Mouse (Mus musculus) lung, postnatal 0 days (tissue): Measurements from ENCODE around the gene Cbfa2t2. TPM values are rescaled to one million over a fixed set of nuclear protein-coding genes. Genes with fewer than 3 reads are reported as not detected.
A peak's percentile ranks its signal among the peaks of the same experiment; 100 is the strongest.

Experiments
- ATAC-seq: fragments of 200-750 bp; cut with Nextera tagmentation; 2 replicates; pipeline ENCODE4 v1.8.0; 2017; ENCODE audit warnings: moderate library complexity
- DNase-seq: peaks from one replicate; pipeline ENCODE4 v3.0.0-alpha.2; 2016; ENCODE audit warnings: low spot score
- H3K27ac ChIP-seq: fragments of 300-500 bp; sonication (generic); 2 replicates; pipeline ENCODE4 v1.5.1; 2014; ENCODE audit warnings: antibody characterized with exemption, mild to moderate bottlenecking, low read length, mixed read lengths
- H3K27me3 ChIP-seq: fragments of 300-500 bp; sonication (generic); replicated peaks from 2 replicates; pipeline ENCODE4 v1.6.1; 2014; ENCODE audit warnings: low read length, mixed read lengths; ENCODE audit not compliant: insufficient read depth
- H3K36me3 ChIP-seq: fragments of 300-500 bp; sonication (generic); 2 replicates; pipeline ENCODE4 v1.6.1; 2014; ENCODE audit warnings: low read length, mixed read lengths; ENCODE audit not compliant: insufficient read depth
- H3K4me1 ChIP-seq: fragments of 300-500 bp; sonication (generic); 2 replicates; pipeline ENCODE4 v1.6.1; 2014; ENCODE audit warnings: antibody characterized with exemption, low read depth, low read length, mixed read lengths; ENCODE audit not compliant: insufficient read depth
- H3K4me2 ChIP-seq: fragments of 300-500 bp; sonication (generic); replicated peaks from 2 replicates; pipeline ENCODE4 v1.6.1; 2014; ENCODE audit warnings: low read depth, mild to moderate bottlenecking, low read length, moderate library complexity, mixed read lengths
- H3K4me3 ChIP-seq: fragments of 300-500 bp; sonication (generic); 2 replicates; pipeline ENCODE4 v1.5.1; 2014; ENCODE audit warnings: low read depth, low read length
- H3K9ac ChIP-seq: fragments of 300-500 bp; sonication (generic); replicated peaks from 2 replicates; pipeline ENCODE4 v1.6.1; 2014; ENCODE audit warnings: low read depth, mild to moderate bottlenecking
- H3K9me3 ChIP-seq: fragments of 300-500 bp; sonication (generic); 2 replicates; pipeline ENCODE4 v1.6.1; 2016; ENCODE audit warnings: low read length, mixed read lengths
- CTCF ChIP-seq: IDR thresholded peaks from 2 replicates; pipeline ENCODE4 v1.5.1; 2016; ENCODE audit warnings: antibody characterized with exemption, mild to moderate bottlenecking
- EP300 ChIP-seq: IDR thresholded peaks from 2 replicates; pipeline ENCODE4 v1.6.1; 2016; ENCODE audit warnings: antibody characterized with exemption, mild to moderate bottlenecking, control low read depth
- WGBS: fragments of 180-500 bp; shearing (Covaris S2); extraction: QIAGEN DNeasy Blood & Tissue Kit; methylation state at CpG from one replicate; pipeline ENCODE4 v1.1.7; 2014; 5-methylcytosine and 5-hydroxymethylcytosine counted together
- polyA plus RNA-seq: library from polyadenylated mRNA; unstranded; fragments of >200 nt; fragmentation: Nextera tagmentation; extraction: Ambion mirVana; gene quantifications from 2 replicates; pipeline ENCODE4 v1.2.1, GENCODE M21; 2015

Gene Cbfa2t2
- 14.6 and 16.6 TPM in 2 replicates for polyA plus RNA-seq

DNA sequence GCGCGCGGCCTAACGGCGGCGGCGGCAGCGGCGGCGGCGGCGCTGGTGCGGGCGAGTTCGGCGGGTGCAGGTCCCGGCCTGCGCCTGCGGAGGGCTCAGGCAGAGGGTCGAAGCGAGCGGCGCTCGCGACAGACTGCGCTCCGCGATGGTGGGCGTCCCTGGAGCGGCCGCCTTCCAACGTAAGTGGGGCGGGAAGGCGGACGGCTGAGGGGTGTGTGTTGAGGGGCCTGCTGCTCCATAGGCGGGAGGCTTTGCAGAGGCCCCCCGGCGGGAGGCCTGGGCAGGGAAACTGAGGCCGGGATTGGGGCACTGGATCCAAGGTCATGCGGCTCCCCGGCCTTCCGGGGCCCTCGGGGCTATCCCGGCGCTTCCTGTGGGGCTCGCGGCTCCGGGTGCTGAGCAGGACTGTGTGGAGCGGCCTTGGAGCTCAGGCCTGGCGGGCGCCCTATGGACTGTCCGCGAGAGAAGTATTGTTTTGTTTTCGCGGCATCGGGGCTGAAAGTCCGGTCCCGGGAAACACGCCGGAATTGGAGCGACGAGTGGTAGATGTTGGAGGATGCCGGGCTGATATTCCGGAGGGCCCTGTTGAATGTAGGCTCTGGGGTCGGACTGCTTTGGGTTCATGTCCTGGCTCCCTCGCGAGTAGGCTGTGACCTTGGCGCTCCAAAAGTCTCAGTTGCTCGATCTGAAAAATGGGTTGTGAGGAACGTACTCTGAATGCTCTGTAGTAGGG, at the start of gene Cbfa2t2:
Gene Cbfa2t2, plus strand, starts transcription at position 24 of the 733 bp plus-strand sequence.
- H3K27ac ChIP-seq: peak within 1 kb of the TSS; percentile 92
- no peak for TF ChIP-seq EP300
- TF ChIP-seq CTCF: no peak
- ATAC-seq (peak; percentile 60), DNase-seq (peak; percentile 60)
- H3K4me1 ChIP-seq: no peaks in the 10 kb centered on the region; the same call in 1 of the 2 replicates
- H3K27me3 ChIP-seq: no peaks in the 10 kb centered on the region
- WGBS: under 1% methylated on average over 44 of the region's 70 CpGs
- H3K36me3 ChIP-seq: no peaks in the 10 kb centered on the region
- H3K4me3 ChIP-seq: peak within 1 kb of the TSS; percentile 89
- H3K9me3 ChIP-seq: no peaks in the 10 kb centered on the region
- peak within 1 kb of the TSS; percentile 64 for H3K4me2 ChIP-seq
- peak within 1 kb of the TSS; percentile 89 for H3K9ac ChIP-seq

DNA sequence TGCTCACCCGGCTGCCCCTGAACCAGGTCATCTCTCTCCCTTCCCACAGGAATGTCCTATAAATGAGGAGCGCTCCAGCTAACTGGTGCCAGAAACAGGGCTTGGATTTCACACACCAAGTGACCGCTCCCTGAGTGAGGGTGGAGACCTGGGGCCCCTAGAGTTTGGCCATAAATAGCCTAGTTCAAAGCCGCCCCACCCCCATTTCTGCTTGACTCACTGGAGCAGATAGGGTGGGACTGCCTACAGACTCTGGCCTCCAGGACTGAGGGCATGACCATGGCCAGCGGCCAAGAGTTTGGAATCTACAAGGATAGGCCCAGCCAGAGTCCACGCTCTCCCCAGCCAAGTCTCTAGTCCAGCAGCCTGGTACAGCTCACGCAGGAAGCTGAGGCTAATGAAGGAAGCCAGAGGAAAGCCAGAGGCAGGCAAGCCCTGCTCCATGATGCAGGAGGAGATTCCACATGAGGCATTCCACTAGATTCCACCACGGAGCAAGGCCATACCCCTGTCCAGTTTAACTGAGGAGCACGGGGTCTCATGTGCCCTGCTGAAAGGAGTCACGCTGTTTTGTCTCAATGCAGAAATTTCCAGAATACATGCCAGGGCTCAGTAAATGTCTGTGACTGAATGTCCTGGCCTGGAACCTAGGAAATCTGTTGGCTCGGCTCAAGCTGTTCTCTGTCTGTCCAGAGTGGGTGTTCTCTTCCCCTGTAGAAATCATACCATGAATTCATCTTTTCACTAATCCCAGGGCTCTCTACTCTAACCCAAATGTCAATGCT, 45.9 kb upstream of the Cbfa2t2 start:
- no peak overlapping the region for H3K4me3 ChIP-seq
- WGBS: 46% methylated on average over 11 of the region's 11 CpGs
- no peaks in the 10 kb centered on the region for H3K27me3 ChIP-seq
- no peaks in the 10 kb centered on the region for H3K9me3 ChIP-seq
- TF ChIP-seq CTCF: no peak
- TF ChIP-seq EP300: peak; percentile 56
- H3K36me3 ChIP-seq: no peaks in the 10 kb centered on the region
- H3K27ac ChIP-seq: peak overlapping the region; percentile 76
- ATAC-seq (peak; percentile 90), DNase-seq (peak; percentile 89)
- no peak overlapping the region for H3K4me2 ChIP-seq
- H3K9ac ChIP-seq: no peak overlapping the region
- peaks cover 10% of the 10 kb centered on the region; the same call in 1 of the 2 replicates for H3K4me1 ChIP-seq

DNA sequence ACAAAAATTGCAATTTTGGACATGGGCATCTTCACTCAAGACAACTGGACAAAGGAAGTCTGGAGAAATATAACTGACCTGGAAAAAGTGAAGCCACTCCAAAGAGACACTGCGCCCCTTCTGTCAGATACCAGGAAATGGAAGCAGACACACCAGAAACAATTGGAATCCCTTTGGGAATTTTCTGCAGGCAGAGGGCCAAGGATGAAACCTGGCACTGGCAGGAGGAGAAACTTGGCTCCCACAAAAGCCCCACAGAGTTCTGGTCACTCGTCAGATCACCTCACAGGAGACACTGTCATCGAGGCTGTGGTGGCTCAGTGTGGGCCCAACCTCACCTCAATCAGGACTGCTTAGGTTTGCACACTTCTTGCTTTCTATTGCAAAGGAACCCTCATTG, 41.7 kb upstream of the Cbfa2t2 start:
- H3K4me3 ChIP-seq: no peak overlapping the region
- TF ChIP-seq EP300 (no peak), CTCF (no peak)
- H3K4me1 ChIP-seq: peaks cover 10% of the 10 kb centered on the region; the same call in 1 of the 2 replicates
- H3K36me3 ChIP-seq: no peaks in the 10 kb centered on the region
- no peak overlapping the region for H3K4me2 ChIP-seq
- 75% methylated on average over 3 of the region's 3 CpGs for WGBS
- ATAC-seq: no peak
- H3K27ac ChIP-seq: no peak overlapping the region
- DNase-seq: no peak
- H3K9me3 ChIP-seq: no peaks in the 10 kb centered on the region
- H3K9ac ChIP-seq: no peak overlapping the region
- H3K27me3 ChIP-seq: no peaks in the 10 kb centered on the region

DNA sequence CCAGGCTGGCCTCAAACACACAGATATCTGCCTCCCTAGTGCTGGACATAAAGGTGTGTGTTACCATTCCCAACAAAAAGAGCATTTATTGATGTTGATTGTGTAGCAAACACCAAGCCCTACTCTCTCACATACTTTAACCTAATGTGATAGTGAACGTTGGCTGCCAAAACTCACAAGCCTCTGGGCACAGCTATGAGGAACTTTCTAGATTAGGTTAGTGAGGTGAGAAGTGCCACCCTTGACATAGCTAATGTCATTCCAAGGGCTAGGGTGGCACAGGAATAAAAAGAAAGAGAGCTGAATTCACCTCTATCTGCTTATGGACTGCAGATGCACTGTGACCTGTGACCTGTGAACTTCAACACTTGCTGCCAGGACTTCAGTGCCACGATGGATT, 39.8 kb upstream of the Cbfa2t2 start:
- 73% methylated on average over 2 of the region's 2 CpGs for WGBS
- no peaks in the 10 kb centered on the region for H3K4me1 ChIP-seq
- TF ChIP-seq CTCF (no peak), EP300 (no peak)
- no peak for ATAC-seq
- no peaks in the 10 kb centered on the region for H3K27me3 ChIP-seq
- no peak overlapping the region for H3K4me3 ChIP-seq
- H3K36me3 ChIP-seq: no peaks in the 10 kb centered on the region
- H3K9ac ChIP-seq: no peak overlapping the region
- DNase-seq: no peak
- H3K27ac ChIP-seq: no peak overlapping the region
- H3K4me2 ChIP-seq: no peak overlapping the region
- no peaks in the 10 kb centered on the region for H3K9me3 ChIP-seq

DNA sequence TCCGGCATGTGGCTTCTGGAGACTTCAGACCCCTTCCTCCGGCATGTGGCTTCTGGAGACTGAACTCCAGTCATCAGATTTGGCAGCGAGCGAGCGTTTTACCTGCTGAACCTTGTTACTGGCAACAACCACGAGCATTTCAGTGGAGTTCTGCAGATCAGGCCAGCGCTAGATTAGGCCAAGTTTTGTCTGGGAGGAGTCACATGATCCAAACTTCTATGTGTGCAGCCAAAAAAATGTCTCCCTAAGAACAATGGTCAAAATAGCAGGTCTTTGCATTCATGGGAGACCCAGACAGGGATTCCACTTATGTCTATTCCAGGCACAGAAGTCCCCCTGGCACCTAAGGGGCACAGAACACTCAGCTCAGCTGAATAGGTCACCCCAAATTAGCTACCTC, 38.0 kb upstream of the Cbfa2t2 start:
- WGBS: 77% methylated on average over 7 of the region's 7 CpGs
- no peak for DNase-seq
- Histone ChIP-seq H3K27ac (no peak overlapping the region), H3K36me3 (no peaks in the 10 kb centered on the region), H3K4me1 (peaks cover 7% of the 10 kb centered on the region; the same call in 1 of the 2 replicates), H3K27me3 (no peaks in the 10 kb centered on the region), H3K4me3 (no peak overlapping the region), H3K9me3 (no peaks in the 10 kb centered on the region), H3K9ac (no peak overlapping the region), H3K4me2 (no peak overlapping the region)
- ATAC-seq: no peak
- TF ChIP-seq EP300 (no peak), CTCF (no peak)

DNA sequence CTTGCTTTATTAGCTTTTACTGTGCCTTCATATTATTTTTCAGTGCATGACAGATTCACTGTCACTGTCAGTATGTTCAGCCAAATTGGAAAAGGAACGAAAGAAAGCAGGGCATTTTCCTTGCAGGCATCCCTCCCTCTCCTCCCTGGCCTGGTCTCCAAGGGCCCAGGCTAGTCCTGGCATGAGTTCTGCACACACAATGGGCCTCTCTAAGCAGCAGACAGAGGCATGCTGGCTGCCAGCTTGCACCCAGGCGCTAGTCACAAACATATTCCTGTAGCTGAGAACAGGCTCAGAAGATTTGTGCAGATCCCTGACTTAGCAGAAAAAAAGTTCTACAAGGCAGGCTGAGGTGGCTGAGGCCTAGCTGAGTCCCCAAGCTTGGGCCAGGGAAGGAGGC, 37.0 kb upstream of the Cbfa2t2 start:
- TF ChIP-seq EP300: no peak
- TF ChIP-seq CTCF: no peak
- 80% methylated on average over 2 of the region's 2 CpGs for WGBS
- Histone ChIP-seq H3K9me3 (no peaks in the 10 kb centered on the region), H3K9ac (no peak overlapping the region), H3K4me1 (peaks cover 7% of the 10 kb centered on the region; the same call in 1 of the 2 replicates), H3K4me2 (no peak overlapping the region), H3K27ac (no peak overlapping the region), H3K36me3 (no peaks in the 10 kb centered on the region), H3K4me3 (no peak overlapping the region), H3K27me3 (no peaks in the 10 kb centered on the region)
- ATAC-seq (no peak), DNase-seq (no peak)
